Mouse (Mus musculus) B cell, adult 62 days (primary cell): ENCODE data around the gene Pnma1. TPM values are rescaled to one million over a fixed set of nuclear protein-coding genes. Genes with fewer than 3 reads are reported as not detected.

ENCODE experiments used
- total RNA-seq: library from RNA; stranded (reverse); gene quantifications from 4 replicates; pipeline ENCODE4 v1.2.4, GENCODE M21; 2023

The Pnma1 gene
- 14.7 to 16.3 TPM (median 15.6 TPM) in 4 replicates for total RNA-seq

GRCm38 (mm10) chr12:84147954-84148621 lies at the start of gene Pnma1:
Gene Pnma1, minus strand, starts transcription at chr12:84148489.

GRCm38 (mm10) chr12:84114153-84114994 lies 33.9 kb downstream of the Pnma1 start, which contains the start of gene Dnal1:
Gene Dnal1, plus strand, starts transcription at chr12:84114366.

GRCm38 (mm10) chr12:84100604-84101492 lies 47.4 kb downstream of the Pnma1 start, which contains the start of gene Acot6:
Gene Acot6, plus strand, starts transcription at chr12:84100654.

Other genes starting within 250 kb of the Pnma1 start
- 33.8 to 49.4 TPM (median 41.0 TPM) in 4 replicates for gene Numb, start 226.6 kb downstream of the Pnma1 start, total RNA-seq
- gene Riox1, start 197.9 kb downstream of the Pnma1 start, total RNA-seq, result 13.6 to 16.7 TPM (median 14.8 TPM) in 4 replicates
- not detected in 4 replicates for gene Heatr4, start 163.6 kb downstream of the Pnma1 start, total RNA-seq
- 30.2 to 37.5 TPM (median 33.8 TPM) in 4 replicates for gene Acot2, start 160.6 kb downstream of the Pnma1 start, total RNA-seq
- gene Acot1, start 139.0 kb downstream of the Pnma1 start, total RNA-seq, result 1.4 to 7.7 TPM (median 1.8 TPM) in 4 replicates
- not detected in 4 replicates for gene Acot4, start 110.1 kb downstream of the Pnma1 start, total RNA-seq
- gene Gm49366, start 109.6 kb downstream of the Pnma1 start, total RNA-seq, result not detected in 4 replicates
- not detected in 4 replicates for gene Acot3, start 96.3 kb downstream of the Pnma1 start, total RNA-seq
- not detected in 4 replicates for gene Acot5, start 79.2 kb downstream of the Pnma1 start, total RNA-seq
- gene Acot6, start 47.8 kb downstream of the Pnma1 start, total RNA-seq, result 0.63 to 1.5 TPM (median 0.93 TPM) in 4 replicates
- gene Dnal1, start 34.1 kb downstream of the Pnma1 start, total RNA-seq, result 0.58 to 0.78 TPM (median 0.69 TPM) in 4 replicates
- gene Elmsan1, start 70.4 kb upstream of the Pnma1 start, total RNA-seq, result 208 to 233 TPM (median 223 TPM) in 4 replicates
- gene Ptgr2, start 136.7 kb upstream of the Pnma1 start, total RNA-seq, result 18.9 to 24.7 TPM (median 22.6 TPM) in 4 replicates
- gene Zfp410, start 168.4 kb upstream of the Pnma1 start, total RNA-seq, result 52.0 to 76.0 TPM (median 59.6 TPM) in 4 replicates
- 23.4 to 34.3 TPM (median 28.3 TPM) in 4 replicates for gene Coq6, start 213.2 kb upstream of the Pnma1 start, total RNA-seq
- gene Fam161b, start 213.3 kb upstream of the Pnma1 start, total RNA-seq, result 1.4 to 2.8 TPM (median 2.6 TPM) in 4 replicates